Mouse (Mus musculus) liver, embryonic 11.5 days (tissue): ENCODE results near the gene Fam204a. TPM values are rescaled to one million over a fixed set of nuclear protein-coding genes. Genes with fewer than 3 reads are reported as not detected.

Source experiments
- ATAC-seq: fragments of 200-750 bp; cut with Nextera tagmentation; replicated peaks from 2 replicates; pipeline ENCODE4 v1.8.0; 2017; ENCODE audit warnings: moderate number of reproducible peaks, mild to moderate bottlenecking, moderate TSS enrichment, moderate library complexity; ENCODE audit not compliant: low FRiP score
- DNase-seq: peaks from one replicate; pipeline ENCODE4 v3.0.0-alpha.2; 2017; ENCODE audit warnings: low spot score
- H3K27ac ChIP-seq: fragments of 300-500 bp; sonication (generic); 2 replicates; pipeline ENCODE4 v1.5.1; 2014; ENCODE audit warnings: mild to moderate bottlenecking, low read depth, low read length, control low read depth
- H3K27me3 ChIP-seq: fragments of 300-500 bp; sonication (generic); replicated peaks from 2 replicates; pipeline ENCODE4 v1.6.1; 2014; ENCODE audit warnings: low read length, mixed read lengths; ENCODE audit not compliant: control insufficient read depth, insufficient read depth
- H3K36me3 ChIP-seq: fragments of 300-500 bp; sonication (generic); 2 replicates; pipeline ENCODE4 v1.6.1; 2014; ENCODE audit warnings: mild to moderate bottlenecking, low read length, moderate library complexity, mixed read lengths; ENCODE audit not compliant: control insufficient read depth, insufficient read depth
- H3K4me1 ChIP-seq: fragments of 300-500 bp; sonication (generic); replicated peaks from 2 replicates; pipeline ENCODE4 v1.6.1; 2014; ENCODE audit warnings: low read length, mixed read lengths; ENCODE audit not compliant: control insufficient read depth, insufficient read depth
- H3K4me2 ChIP-seq: fragments of 300-500 bp; sonication (generic); 2 replicates; pipeline ENCODE4 v1.6.1; 2014; ENCODE audit warnings: mild to moderate bottlenecking, control low read depth, moderate library complexity
- H3K4me3 ChIP-seq: fragments of 300-500 bp; sonication (generic); 2 replicates; pipeline ENCODE4 v1.5.1; 2014; ENCODE audit warnings: low read depth, low read length, control low read depth
- H3K9ac ChIP-seq: fragments of 300-500 bp; sonication (generic); 2 replicates; pipeline ENCODE4 v1.6.1; 2014; ENCODE audit warnings: low read depth, low read length, control low read depth
- H3K9me3 ChIP-seq: fragments of 300-500 bp; sonication (generic); 2 replicates; pipeline ENCODE4 v1.6.1; 2016; ENCODE audit warnings: low read length, inconsistent platforms, mixed read lengths; ENCODE audit not compliant: control insufficient read depth
- WGBS: fragments of 180-500 bp; shearing (Covaris S2); extraction: QIAGEN DNeasy Blood & Tissue Kit; methylation state at CpG from one replicate; pipeline ENCODE4 v1.1.7; 2014; 5-methylcytosine and 5-hydroxymethylcytosine counted together
- polyA plus RNA-seq: library from polyadenylated mRNA; unstranded; fragments of >200 nt; fragmentation: Nextera tagmentation; extraction: Ambion mirVana; gene quantifications from 2 replicates; pipeline ENCODE4 v1.2.1, GENCODE M21; 2014

Fam204a gene
- polyA plus RNA-seq, 1 experiment from 2014 or later: 43.1 TPM

DNA sequence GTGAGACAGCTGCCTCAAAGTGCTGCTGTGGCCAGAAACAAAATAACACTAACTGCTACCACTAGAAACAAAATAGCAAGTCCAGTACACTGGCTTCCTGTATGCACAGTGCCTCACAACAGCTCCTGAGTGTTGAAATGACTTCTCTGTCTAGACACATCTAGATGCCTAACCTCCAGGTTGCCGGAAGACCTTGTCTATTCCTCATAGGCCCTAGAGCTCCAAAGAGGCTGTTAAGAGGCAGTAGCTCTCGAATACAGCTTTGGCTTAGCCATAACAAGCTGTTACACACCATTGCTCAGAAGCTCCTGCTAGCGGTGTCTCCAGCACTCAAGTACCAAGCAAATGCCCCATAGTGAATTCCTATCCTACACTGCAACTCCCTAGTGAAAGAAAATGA lies 76.4 kb downstream of the Fam204a start:
- Histone ChIP-seq H3K9ac (no peak overlapping the region), H3K27me3 (peaks cover 12% of the 10 kb centered on the region), H3K4me3 (no peak overlapping the region), H3K27ac (no peak overlapping the region), H3K4me2 (no peak overlapping the region), H3K4me1 (no peaks in the 10 kb centered on the region), H3K9me3 (no peaks in the 10 kb centered on the region), H3K36me3 (no peaks in the 10 kb centered on the region)
- 83% methylated on average over 3 of the region's 3 CpGs for WGBS
- ATAC-seq (no peak), DNase-seq (no peak)

DNA sequence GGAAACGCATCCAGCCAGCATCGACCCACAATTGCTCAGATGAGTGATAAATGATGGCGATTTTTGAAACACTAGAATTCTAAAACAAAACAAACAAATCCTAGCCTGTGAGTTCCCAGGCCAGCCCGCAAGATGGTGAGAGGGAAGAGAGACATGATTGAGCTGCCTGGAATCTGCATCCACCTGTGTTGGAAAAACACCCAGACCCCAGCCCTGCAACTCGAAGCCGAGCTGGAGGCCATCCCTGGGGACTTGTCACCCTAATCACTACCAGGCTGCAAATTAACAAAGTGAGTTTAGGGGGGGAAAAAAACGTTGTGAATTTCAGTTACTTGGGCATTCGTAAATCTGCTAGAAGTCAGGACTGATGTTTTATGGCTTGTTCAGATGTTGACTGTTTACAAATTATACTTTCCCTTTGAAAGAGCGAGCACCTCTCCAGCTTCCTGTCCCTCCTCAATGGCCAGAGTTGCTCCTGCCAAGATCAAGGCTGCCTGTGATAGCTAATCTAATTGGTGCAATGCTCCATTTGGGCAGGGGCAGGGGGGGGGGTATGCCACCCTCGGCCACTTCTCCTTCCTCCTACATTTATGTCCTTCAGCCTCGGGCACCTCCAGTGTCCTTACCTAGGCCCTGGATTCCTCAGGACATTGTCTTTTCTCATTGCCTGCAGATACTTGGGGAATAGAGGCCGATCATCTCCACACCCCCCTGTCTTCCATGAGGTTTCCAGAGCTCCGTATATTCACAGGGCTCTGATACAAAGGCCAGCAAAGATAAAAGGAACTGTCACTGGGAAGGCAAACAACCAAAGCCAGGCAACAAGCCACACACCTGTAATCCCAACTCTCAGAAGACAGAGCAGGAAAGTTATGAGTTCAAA lies 77.2 kb downstream of the Fam204a start:
- DNase-seq: no peak

More for the DNA sequence above, 77.2 kb downstream of the Fam204a start:
- H3K4me1 ChIP-seq: no peaks in the 10 kb centered on the region
- peaks cover 18% of the 10 kb centered on the region for H3K27me3 ChIP-seq
- H3K9ac ChIP-seq: no peak overlapping the region
- H3K9me3 ChIP-seq: no peaks in the 10 kb centered on the region
- no peak for ATAC-seq
- H3K4me2 ChIP-seq: no peak overlapping the region
- H3K36me3 ChIP-seq: no peaks in the 10 kb centered on the region
- H3K27ac ChIP-seq: no peak overlapping the region
- WGBS: 32% methylated on average over 13 of the region's 13 CpGs
- no peak overlapping the region for H3K4me3 ChIP-seq

Other genes starting within 250 kb of the Fam204a start
- not detected in 2 replicates for gene Prlhr, start 241.6 kb upstream of the Fam204a start, polyA plus RNA-seq